Mouse (Mus musculus): ENCODE data around the gene Usp5. TPM values are rescaled to one million over a fixed set of nuclear protein-coding genes. Genes with fewer than 3 reads are reported as not detected.
"Not testable (repeated sequence)": the region's sequence is repeated elsewhere in the genome, so short reads cannot be mapped to it uniquely, and the experiment has no call there.

Gene Usp5
- total RNA-seq, 2 experiments from 2014 or later = 194 to 200 TPM

- no peak for DNase-seq (ENCODE audit: extremely low spot score in 1 of 2, low spot score in 2 of 2)
- intact Hi-C loops (cut with DNase I) = no loop called here
These were observed 24.9 kb downstream of the Usp5 start for GRCm38 (mm10) chr6:124804341-124804740.

GRCm38 (mm10) chr6:124803691-124804090, 25.6 kb downstream of the Usp5 start:
- intact Hi-C loops (cut with DNase I); DNase-seq (ENCODE audit: extremely low spot score in 1 of 2, low spot score in 2 of 2): not testable (repeated sequence)

GRCm38 (mm10) chr6:124803061-124803460, 26.2 kb downstream of the Usp5 start:
- intact Hi-C loops (cut with DNase I) = no loop called here
- DNase-seq (ENCODE audit: extremely low spot score in 1 of 2, low spot score in 2 of 2) = no peak

GRCm38 (mm10) chr6:124802400-124802799, 26.9 kb downstream of the Usp5 start:
- DNase-seq (ENCODE audit: extremely low spot score in 1 of 2, low spot score in 2 of 2); intact Hi-C loops (cut with DNase I): not testable (repeated sequence)

- intact Hi-C loops (cut with DNase I) = no loop called here
These were observed 33.1 kb downstream of the Usp5 start for GRCm38 (mm10) chr6:124796200-124796599.

GRCm38 (mm10) chr6:124795781-124796180, 33.5 kb downstream of the Usp5 start:
- intact Hi-C loops (cut with DNase I) = no loop called here
- DNase-seq (ENCODE audit: extremely low spot score in 1 of 2, low spot score in 2 of 2) = no peak

More at GRCm38 (mm10) chr6:124796200-124796599, 33.1 kb downstream of the Usp5 start:
- no peak for DNase-seq (ENCODE audit: extremely low spot score in 1 of 2, low spot score in 2 of 2)

- DNase-seq (ENCODE audit: extremely low spot score in 1 of 2, low spot score in 2 of 2) = no peak
- intact Hi-C loops (cut with DNase I) = no loop called here
These were observed 37.4 kb downstream of the Usp5 start for GRCm38 (mm10) chr6:124791911-124792310.

- no peak for DNase-seq (ENCODE audit: extremely low spot score in 1 of 2, low spot score in 2 of 2)
These were observed 39.2 kb downstream of the Usp5 start for GRCm38 (mm10) chr6:124790121-124790520.

GRCm38 (mm10) chr6:124789519-124789918, 39.8 kb downstream of the Usp5 start:
- DNase-seq (ENCODE audit: extremely low spot score in 1 of 2, low spot score in 2 of 2) = no peak
- intact Hi-C loops (cut with DNase I) = no loop called here

More at GRCm38 (mm10) chr6:124790121-124790520, 39.2 kb downstream of the Usp5 start:
- intact Hi-C loops (cut with DNase I) = no loop called here

GRCm38 (mm10) chr6:124787722-124788121, 41.6 kb downstream of the Usp5 start:
- intact Hi-C loops (cut with DNase I) = no loop called here
- DNase-seq (ENCODE audit: extremely low spot score in 1 of 2, low spot score in 2 of 2) = peak in 1 of 2 experiments; percentile 31

GRCm38 (mm10) chr6:124786756-124787420, 42.4 kb downstream of the Usp5 start:
- DNase-seq (ENCODE audit: extremely low spot score in 1 of 2, low spot score in 2 of 2) = peak in 1 of 2 experiments; percentile 33
- intact Hi-C loops (cut with DNase I) = no loop called here

GRCm38 (mm10) chr6:124782436-124782835, 46.8 kb downstream of the Usp5 start:
- DNase-seq (ENCODE audit: extremely low spot score in 1 of 2, low spot score in 2 of 2) = peak in 1 of 2 experiments; percentile 81
- intact Hi-C loops (cut with DNase I) = no loop called here

GRCm38 (mm10) chr6:124780917-124781316, 48.4 kb downstream of the Usp5 start:
- DNase-seq (ENCODE audit: extremely low spot score in 1 of 2, low spot score in 2 of 2) = no peak
- intact Hi-C loops (cut with DNase I) = no loop called here

GRCm38 (mm10) chr6:124779984-124780416, 49.3 kb downstream of the Usp5 start:
- intact Hi-C loops (cut with DNase I) = no loop called here
- DNase-seq (ENCODE audit: extremely low spot score in 1 of 2, low spot score in 2 of 2) = no peak

GRCm38 (mm10) chr6:124779222-124779983, 49.9 kb downstream of the Usp5 start, which contains the start of gene Lrrc23:
TSS of gene Lrrc23 (minus strand) at chr6:124779727.
- peak; percentile 58 to 62 for DNase-seq (ENCODE audit: extremely low spot score in 1 of 2, low spot score in 2 of 2)
- intact Hi-C loops (cut with DNase I) = no loop called here

- DNase-seq (ENCODE audit: extremely low spot score in 1 of 2, low spot score in 2 of 2) = peak in 1 of 2 experiments; percentile 30
- intact Hi-C loops (cut with DNase I) = no loop called here
These were observed 58.8 kb downstream of the Usp5 start for GRCm38 (mm10) chr6:124770511-124770910.

- intact Hi-C loops (cut with DNase I) = no loop called here
- no peak for DNase-seq (ENCODE audit: extremely low spot score in 1 of 2, low spot score in 2 of 2)
These were observed 59.3 kb downstream of the Usp5 start for GRCm38 (mm10) chr6:124770013-124770412.

GRCm38 (mm10) chr6:124769101-124769765, 60.1 kb downstream of the Usp5 start, which contains the start of gene Eno2:
TSS of gene Eno2 (minus strand) at chr6:124769673.
- intact Hi-C loops (cut with DNase I) = no loop called here
- peak; percentile 63 to 88 for DNase-seq (ENCODE audit: extremely low spot score in 1 of 2, low spot score in 2 of 2)

- intact Hi-C loops (cut with DNase I) = no loop called here
These were observed 60.6 kb downstream of the Usp5 start for GRCm38 (mm10) chr6:124768704-124769044.

More at GRCm38 (mm10) chr6:124768704-124769044, 60.6 kb downstream of the Usp5 start:
- DNase-seq (ENCODE audit: extremely low spot score in 1 of 2, low spot score in 2 of 2) = no peak

All from left cerebral cortex, postnatal 10 days (tissue).